Mouse (Mus musculus): Measurements from ENCODE around the gene Hoxa10. TPM values are rescaled to one million over a fixed set of nuclear protein-coding genes. Genes with fewer than 3 reads are reported as not detected.

Gene Hoxa10
- polyA plus RNA-seq, 1 experiment = 0.54 TPM

DNA sequence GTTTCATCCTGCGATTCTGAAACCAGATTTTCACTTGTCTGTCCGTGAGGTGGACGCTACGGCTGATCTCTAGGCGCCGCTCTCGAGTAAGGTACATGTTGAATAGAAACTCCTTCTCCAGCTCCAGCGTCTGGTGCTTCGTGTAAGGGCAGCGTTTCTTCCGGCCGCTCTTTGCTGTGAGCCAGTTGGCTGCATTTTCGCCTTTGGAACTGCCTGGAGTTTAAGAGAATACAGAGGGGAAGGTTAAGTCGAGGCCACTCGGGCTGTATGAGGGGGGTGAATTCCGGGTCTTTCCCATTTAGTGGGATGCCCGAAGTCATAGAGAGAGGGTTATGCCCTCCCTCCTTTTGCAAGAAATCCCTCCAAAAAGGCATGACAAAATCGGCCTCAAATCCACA is 8.1 kb downstream of the Hoxa10 start:
- Histone ChIP-seq H3K4me1 (ENCODE audit: control insufficient read depth, insufficient read depth, low read length) (no peaks in the 10 kb centered on the region), H3K27ac (ENCODE audit: insufficient read depth, low read depth, low read length) (no peak overlapping the region), H3K4me3 (ENCODE audit: insufficient read depth, low read length) (no peak overlapping the region)
- TF ChIP-seq POLR2A (IDR thresholded peaks at IDR 0.05; ENCODE audit: borderline replicate concordance, low read depth, low read length) (no peak), CTCF (IDR thresholded peaks at IDR 0.05; ENCODE audit: low read depth, low read length) (no peak)

GRCm38 (mm10) chr6:52231885-52232567 is 8.6 kb downstream of the Hoxa10 start:
- no peak overlapping the region for H3K27ac ChIP-seq (ENCODE audit: insufficient read depth, low read depth, low read length)
- no peaks in the 10 kb centered on the region for H3K4me1 ChIP-seq (ENCODE audit: control insufficient read depth, insufficient read depth, low read length)
- no peak overlapping the region for H3K4me3 ChIP-seq (ENCODE audit: insufficient read depth, low read length)
- no peak for TF ChIP-seq CTCF (IDR thresholded peaks at IDR 0.05; ENCODE audit: low read depth, low read length)
- TF ChIP-seq POLR2A (IDR thresholded peaks at IDR 0.05; ENCODE audit: borderline replicate concordance, low read depth, low read length) = no peak

DNA sequence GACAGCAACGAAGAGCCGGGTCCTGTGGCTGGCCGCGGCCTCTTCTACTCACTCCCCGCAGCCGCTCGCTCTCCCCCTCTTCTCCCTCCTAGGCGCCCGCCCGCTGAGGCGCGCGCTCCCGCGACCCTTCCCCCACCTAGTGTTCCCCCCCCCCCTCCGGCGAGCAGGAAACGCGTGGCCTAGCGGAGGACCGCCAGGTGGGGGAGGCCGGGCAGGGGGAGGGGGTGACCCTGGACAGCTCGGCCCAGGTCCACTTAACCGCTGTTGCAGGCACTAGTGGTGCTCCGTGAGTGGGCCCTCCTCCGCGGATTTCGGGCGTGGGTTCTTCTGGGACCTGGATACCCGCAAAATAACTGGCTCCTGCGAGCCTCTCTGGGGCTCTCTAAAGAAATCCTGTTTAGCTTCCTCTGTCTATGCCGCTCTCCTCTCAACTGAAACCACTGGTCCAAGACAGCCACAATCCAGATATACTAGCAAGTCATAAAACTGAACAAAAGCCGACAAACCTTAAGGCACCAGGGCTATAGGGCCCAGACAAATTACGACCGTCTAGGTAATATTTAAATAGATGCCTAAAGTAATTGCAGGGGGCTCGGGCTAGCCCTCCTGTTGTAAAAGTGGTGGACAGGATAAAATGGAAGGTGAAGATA is 10.0 kb downstream of the Hoxa10 start, which contains the start of gene Hoxa9:
Gene Hoxa9 (minus strand): TSS at position 574 of the 650 bp plus-strand sequence.
- no peak within 1 kb of the TSS for H3K27ac ChIP-seq (ENCODE audit: insufficient read depth, low read depth, low read length)
- no peaks in the 10 kb centered on the region for H3K4me1 ChIP-seq (ENCODE audit: control insufficient read depth, insufficient read depth, low read length)
- no peak within 1 kb of the TSS for H3K4me3 ChIP-seq (ENCODE audit: insufficient read depth, low read length)
- no peak for TF ChIP-seq CTCF (IDR thresholded peaks at IDR 0.05; ENCODE audit: low read depth, low read length)
- TF ChIP-seq POLR2A (IDR thresholded peaks at IDR 0.05; ENCODE audit: borderline replicate concordance, low read depth, low read length) = no peak

DNA sequence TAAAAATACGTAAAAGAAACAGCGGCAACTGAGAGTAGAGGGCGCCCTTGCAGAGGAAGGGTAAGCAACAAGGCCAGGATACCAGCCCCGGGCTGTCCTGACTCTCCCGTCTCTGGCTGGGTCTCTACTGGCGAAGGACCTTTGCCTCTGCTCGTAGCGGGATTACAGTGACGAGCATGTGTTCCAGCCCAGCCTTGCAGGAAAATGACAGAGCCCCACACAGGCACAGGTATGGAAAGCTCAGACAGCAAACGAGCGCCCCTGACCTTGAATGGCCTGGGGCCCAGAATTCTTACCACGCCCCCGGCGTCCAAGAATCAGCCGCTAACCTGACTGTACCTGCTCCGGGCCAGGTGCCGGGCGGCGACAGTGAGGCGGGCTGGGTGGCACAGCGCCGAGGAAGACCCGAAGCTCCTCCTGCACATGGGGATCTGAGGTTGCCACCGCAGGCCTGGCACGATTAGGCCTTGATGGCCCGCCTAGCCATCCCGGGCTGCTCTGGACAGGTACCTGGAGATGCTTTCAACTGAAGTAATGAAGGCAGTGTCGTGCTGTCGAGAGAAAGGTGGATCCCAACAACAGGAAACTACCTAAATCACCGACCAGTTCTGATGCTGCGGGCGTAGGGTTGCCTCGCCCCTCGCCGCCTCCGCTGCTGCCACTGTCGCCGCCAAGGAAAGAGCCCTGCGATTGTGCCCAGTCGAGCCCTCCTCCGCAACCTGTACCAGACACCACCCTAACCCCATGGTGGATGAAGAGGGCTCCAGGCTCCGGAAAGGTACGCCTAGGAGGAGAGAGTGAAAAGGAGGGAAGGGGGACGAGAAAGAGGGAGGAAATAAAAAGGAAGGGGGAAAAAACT is 10.9 kb downstream of the Hoxa10 start:
- H3K4me1 ChIP-seq (ENCODE audit: control insufficient read depth, insufficient read depth, low read length) = no peaks in the 10 kb centered on the region
- H3K27ac ChIP-seq (ENCODE audit: insufficient read depth, low read depth, low read length) = no peak overlapping the region
- no peak overlapping the region for H3K4me3 ChIP-seq (ENCODE audit: insufficient read depth, low read length)
- no peak for TF ChIP-seq POLR2A (IDR thresholded peaks at IDR 0.05; ENCODE audit: borderline replicate concordance, low read depth, low read length)
- TF ChIP-seq CTCF (IDR thresholded peaks at IDR 0.05; ENCODE audit: low read depth, low read length) = peak; percentile 9; the same call in 1 of the 2 replicates

DNA sequence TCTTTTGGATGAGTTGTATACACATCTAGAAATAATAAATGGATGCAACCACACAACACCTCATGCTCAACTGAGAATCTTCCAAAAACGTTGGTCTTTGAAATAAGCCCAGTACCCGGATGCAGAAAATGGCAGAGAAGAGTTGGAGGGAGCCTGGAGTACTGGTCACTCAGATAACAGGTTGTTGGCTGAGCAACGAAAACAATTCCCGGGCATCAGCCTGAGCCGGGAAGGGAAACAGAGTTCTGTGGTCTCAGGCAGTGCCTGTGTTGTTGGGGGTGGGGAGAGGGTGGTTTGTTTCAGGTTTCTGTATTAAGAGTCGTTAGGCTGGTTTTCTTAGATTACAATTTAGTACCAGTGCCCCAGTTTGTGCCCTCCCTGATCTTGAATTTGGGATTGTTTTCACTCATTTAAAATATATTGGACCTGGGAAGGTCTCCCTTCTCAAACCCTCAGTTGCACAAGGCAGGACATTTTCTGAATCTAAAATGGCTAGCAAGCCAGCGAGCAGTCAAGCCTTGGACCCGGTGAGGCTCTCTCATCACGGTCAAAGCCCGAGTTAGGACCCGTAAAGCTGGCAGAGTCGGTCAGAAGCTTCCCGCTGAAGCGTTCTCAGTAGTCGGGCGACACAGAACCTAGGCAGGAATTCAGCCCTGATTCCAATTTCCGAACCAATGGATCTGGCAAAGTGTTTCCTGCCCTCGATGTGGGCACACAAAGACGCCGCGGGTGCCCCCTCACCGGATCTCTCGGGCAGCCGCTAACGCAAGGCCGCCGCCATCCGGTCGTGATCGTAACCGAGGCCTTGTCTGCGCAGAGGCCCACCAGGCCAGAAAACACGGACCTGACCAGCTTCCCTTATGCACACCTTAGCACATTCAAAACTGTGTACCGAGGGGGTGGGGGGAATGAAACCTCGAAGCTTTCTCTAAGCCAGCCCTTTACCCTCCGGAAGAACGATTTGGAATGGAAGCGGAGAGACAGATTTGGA is 11.9 kb downstream of the Hoxa10 start:
- Histone ChIP-seq H3K27ac (ENCODE audit: insufficient read depth, low read depth, low read length) (no peak overlapping the region), H3K4me3 (ENCODE audit: insufficient read depth, low read length) (no peak overlapping the region), H3K4me1 (ENCODE audit: control insufficient read depth, insufficient read depth, low read length) (no peaks in the 10 kb centered on the region)
- TF ChIP-seq POLR2A (IDR thresholded peaks at IDR 0.05; ENCODE audit: borderline replicate concordance, low read depth, low read length) (no peak), CTCF (IDR thresholded peaks at IDR 0.05; ENCODE audit: low read depth, low read length) (no peak)

DNA sequence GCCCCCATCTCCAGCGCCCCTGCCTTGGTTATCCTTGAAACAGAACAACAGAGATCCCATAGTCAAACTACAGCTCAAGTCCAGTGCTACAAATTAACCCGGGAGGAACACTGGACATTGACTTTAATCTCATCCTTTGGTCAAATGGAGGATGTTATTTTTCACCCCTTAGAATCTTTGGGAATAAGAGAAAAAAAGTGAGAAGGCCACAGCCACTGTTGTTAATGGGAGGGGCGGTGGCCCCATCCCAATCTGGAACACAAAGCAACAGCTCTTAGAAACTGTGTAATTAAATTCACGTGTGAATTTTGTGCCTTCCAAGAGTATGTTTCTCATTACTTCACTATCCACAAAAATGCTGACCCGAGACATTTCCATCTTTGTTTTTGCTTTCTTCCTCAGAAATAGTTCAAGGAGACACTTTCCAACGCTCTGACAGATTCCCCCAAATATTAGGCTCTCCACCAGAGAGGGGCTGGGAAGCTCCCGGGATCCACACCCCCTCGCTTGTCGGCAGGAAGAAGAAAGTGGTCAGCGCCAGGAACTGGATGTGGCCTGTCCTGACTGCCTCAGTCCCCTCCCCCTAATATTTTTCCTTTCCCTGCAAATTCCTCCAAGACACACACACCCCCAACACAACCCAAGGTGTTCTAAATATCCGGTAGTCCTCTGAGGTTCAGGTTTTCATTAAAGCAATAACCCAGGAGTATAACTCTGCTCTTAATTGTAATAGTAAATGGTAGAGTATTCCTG is 13.0 kb downstream of the Hoxa10 start:
- H3K27ac ChIP-seq (ENCODE audit: insufficient read depth, low read depth, low read length) = no peak overlapping the region
- no peak overlapping the region for H3K4me3 ChIP-seq (ENCODE audit: insufficient read depth, low read length)
- H3K4me1 ChIP-seq (ENCODE audit: control insufficient read depth, insufficient read depth, low read length) = no peaks in the 10 kb centered on the region
- TF ChIP-seq CTCF (IDR thresholded peaks at IDR 0.05; ENCODE audit: low read depth, low read length) (no peak), POLR2A (IDR thresholded peaks at IDR 0.05; ENCODE audit: borderline replicate concordance, low read depth, low read length) (no peak)

DNA sequence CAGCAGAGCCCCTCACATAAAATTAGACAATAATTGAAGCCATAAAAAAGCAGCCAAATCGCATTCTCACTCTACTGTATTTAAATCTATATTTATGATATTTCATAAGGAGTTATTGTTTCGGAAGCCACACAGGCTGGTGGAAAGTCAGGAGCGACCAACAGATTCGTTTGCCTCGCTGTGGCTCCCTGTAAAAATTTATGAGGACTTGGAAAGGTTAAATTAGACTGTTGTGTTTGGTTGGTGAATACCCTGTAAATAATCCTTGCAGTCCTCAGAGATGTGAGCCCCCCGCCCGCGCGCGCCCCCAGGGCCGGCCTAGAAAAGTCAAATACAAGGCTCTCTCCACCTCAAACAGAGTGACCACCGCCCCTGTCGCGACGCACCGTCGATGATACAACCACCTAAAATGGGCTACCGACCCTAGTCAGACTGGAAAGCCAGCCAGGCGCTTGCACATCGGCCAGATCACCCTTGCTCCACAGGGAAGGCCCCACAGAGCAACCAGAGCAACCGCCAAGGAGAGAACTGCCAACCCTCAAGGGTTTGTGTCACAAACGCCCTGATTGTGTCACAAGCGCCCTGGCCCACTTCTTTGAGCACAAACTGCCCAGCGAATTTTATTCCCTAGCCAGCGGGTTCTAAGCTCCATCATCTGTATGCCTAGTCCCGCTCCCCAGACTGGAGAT is 13.9 kb downstream of the Hoxa10 start:
- TF ChIP-seq POLR2A (IDR thresholded peaks at IDR 0.05; ENCODE audit: borderline replicate concordance, low read depth, low read length) = no peak
- TF ChIP-seq CTCF (IDR thresholded peaks at IDR 0.05; ENCODE audit: low read depth, low read length) = no peak
- Histone ChIP-seq H3K27ac (ENCODE audit: insufficient read depth, low read depth, low read length) (no peak overlapping the region), H3K4me1 (ENCODE audit: control insufficient read depth, insufficient read depth, low read length) (no peaks in the 10 kb centered on the region), H3K4me3 (ENCODE audit: insufficient read depth, low read length) (no peak overlapping the region)

All from bone marrow macrophage, adult 2 months (primary cell).